Mouse (Mus musculus): ENCODE measurements at regions not wholly inside any gene's neighbourhood (a gene's known extent, or its start where the extent isn't known, plus 50 kb on each side); places are given as distances from the start of the nearest gene placed in this dataset.

DNA sequence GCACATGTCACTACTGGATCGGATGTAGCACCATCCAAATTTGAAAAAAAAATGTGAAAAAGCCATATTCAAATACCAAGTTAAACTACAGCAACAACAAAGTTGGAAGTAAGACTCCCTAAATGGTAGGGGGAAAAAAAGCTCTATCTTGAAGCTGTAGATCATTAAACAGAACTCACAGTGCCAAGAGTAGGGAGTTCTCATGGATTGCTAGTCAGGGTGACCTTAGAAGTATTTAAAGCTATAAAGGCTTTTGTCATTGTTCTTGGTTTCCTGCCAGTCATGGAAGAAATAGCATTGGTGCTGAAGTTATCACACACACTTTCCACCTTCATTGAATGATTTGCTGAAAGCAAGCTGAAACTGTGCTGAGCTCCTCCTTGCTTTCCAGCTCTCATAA lies 1122.1 kb downstream of the Adgrl3 start:
- DNase-seq (ENCODE audit: low read depth, low spot score): no peak

Data from WW6 (cell line).